Mouse (Mus musculus) liver, postnatal 0 days (tissue): ENCODE results near the gene Btnl2.

Experiments
- CTCF ChIP-seq: sonication (generic); IDR thresholded peaks from 2 replicates; pipeline ENCODE4 v1.5.1; 2016; ENCODE audit warnings: antibody characterized with exemption, low read depth
- EP300 ChIP-seq: IDR thresholded peaks from 2 replicates; pipeline ENCODE4 v1.6.1; 2016; ENCODE audit warnings: antibody characterized with exemption, low read depth, mild to moderate bottlenecking

- no peak for TF ChIP-seq EP300
- no peak for TF ChIP-seq CTCF
Measured at GRCm38 (mm10) chr17:34373055-34373709, 18.6 kb downstream of the Btnl2 start.
